Mouse (Mus musculus) gastrocnemius, adult 2 months (tissue): ENCODE results near the gene Slc25a3. TPM values are rescaled to one million over a fixed set of nuclear protein-coding genes. Genes with fewer than 3 reads are reported as not detected.
A peak's percentile ranks its signal among the peaks of the same experiment; 100 is the strongest.

Source experiments
- DNase-seq: peaks from one replicate; pipeline ENCODE4 v3.0.0; 2022
- H3K27ac ChIP-seq: fragments of 200-600 bp; 2 replicates; pipeline ENCODE4 v1.8.1; 2022; ENCODE audit warnings: mild to moderate bottlenecking
- H3K4me3 ChIP-seq: fragments of 200-600 bp; 2 replicates; pipeline ENCODE4 v1.8.1; 2022; ENCODE audit warnings: mild to moderate bottlenecking, moderate library complexity
- CTCF ChIP-seq: fragments of 200-600 bp; IDR thresholded peaks from 2 replicates; pipeline ENCODE4 v1.8.1; 2022; ENCODE audit warnings: antibody characterized with exemption, mild to moderate bottlenecking, moderate library complexity
- intact Hi-C: fragments of 180-260 bp; cut with DNase I; formaldehyde crosslinking; loops from one replicate; pipeline ENCODE4 v1.15.1; 2025
- long read RNA-seq, 2 experiments: library from polyadenylated mRNA; stranded (forward); transcript quantifications; one replicate each; pipeline ENCODE4 v2.0.0; 2021
- total RNA-seq, 2 experiments: library from RNA; stranded (reverse); gene quantifications; 2 replicates each; pipeline ENCODE4 v1.2.3; 2021

Slc25a3 gene
- total RNA-seq, result 1,000 to 10,000 TPM; 1,080 to 1,363 TPM
- long read RNA-seq, experiment 1, transcript Slc25a3-201 (8 exons, 1,612 nt), result minor isoform, 9 of 961 reads
- long read RNA-seq, experiment 1, transcript Slc25a3-206 (8 exons, 1,341 nt), result major isoform, 806 of 961 reads
- long read RNA-seq, experiment 1, partial matches to known transcripts, result 69 of 961 reads
- long read RNA-seq, experiment 1, other reads (novel, unspliced or antisense), result 73 of 961 reads
- long read RNA-seq, experiment 2, transcript Slc25a3-201 (8 exons, 1,612 nt), result minor isoform, 11 of 1,167 reads
- long read RNA-seq, experiment 2, transcript Slc25a3-204 (5 exons, 891 nt), result minor isoform, 12 of 1,167 reads
- long read RNA-seq, experiment 2, transcript Slc25a3-206 (8 exons, 1,341 nt), result major isoform, 988 of 1,167 reads
- long read RNA-seq, experiment 2, partial matches to known transcripts, result 132 of 1,167 reads
- long read RNA-seq, experiment 2, other reads (novel, unspliced or antisense), result 24 of 1,167 reads

GRCm38 (mm10) chr10:91123828-91124822, at the start of gene Slc25a3:
Gene Slc25a3 (minus strand): TSS chr10:91124059.
- intact Hi-C loops, result loop anchor here (2.0 kb wide), 1 partner anchor 41 kb away; the partner anchor contains the start of genes Apaf1 and Ikbip
- no peak for TF ChIP-seq CTCF
- peak; percentile 99 for DNase-seq
- Histone ChIP-seq H3K4me3 (peak within 1 kb of the TSS; percentile 98), H3K27ac (peak within 1 kb of the TSS; percentile 100)

GRCm38 (mm10) chr10:91172329-91173100, 48.7 kb upstream of the Slc25a3 start:
- H3K4me3 ChIP-seq, result peak overlapping the region; percentile 90
- DNase-seq, result no peak
- H3K27ac ChIP-seq, result peak overlapping the region; percentile 96
- no peak for TF ChIP-seq CTCF
- intact Hi-C loops, result loop anchor here (1.0 kb wide), 1 partner anchor 64 kb away; no protein-coding TSS in a partner anchor

GRCm38 (mm10) chr10:91171455-91172328, 47.8 kb upstream of the Slc25a3 start:
- H3K27ac ChIP-seq, result peak overlapping the region; percentile 96
- peak overlapping the region; percentile 90 for H3K4me3 ChIP-seq
- no peak for TF ChIP-seq CTCF
- intact Hi-C loops, result loop anchor here (1.0 kb wide), 2 partner anchors 10 to 65 kb away; partner anchors contain the start of gene Tmpo
- peak; percentile 95 for DNase-seq

- H3K4me3 ChIP-seq, result peak overlapping the region; percentile 90
- TF ChIP-seq CTCF, result no peak
- intact Hi-C loops, result loop anchor here (1.0 kb wide), 1 partner anchor 10 kb away; the partner anchor contains the start of gene Tmpo
- peak overlapping the region; percentile 96 for H3K27ac ChIP-seq
- DNase-seq, result peak; percentile 70
These were observed 47.2 kb upstream of the Slc25a3 start for GRCm38 (mm10) chr10:91171041-91171440.

- peak; percentile 92 for DNase-seq
- intact Hi-C loops, result loop anchor here (1.0 kb wide), 1 partner anchor 18 kb away; no protein-coding TSS in a partner anchor
- Histone ChIP-seq H3K4me3 (peak overlapping the region; percentile 90), H3K27ac (peak overlapping the region; percentile 96)
- peak; percentile 79 for TF ChIP-seq CTCF
These were observed 46.5 kb upstream of the Slc25a3 start for GRCm38 (mm10) chr10:91170143-91170941.

- intact Hi-C loops, result loop anchor here (1.0 kb wide), 1 partner anchor 19 kb away; no protein-coding TSS in a partner anchor
- DNase-seq, result no peak
- Histone ChIP-seq H3K27ac (peak overlapping the region; percentile 96), H3K4me3 (peak overlapping the region; percentile 90)
- no peak for TF ChIP-seq CTCF
These were observed 45.7 kb upstream of the Slc25a3 start for GRCm38 (mm10) chr10:91169414-91170065.

- peak overlapping the region; percentile 96 for H3K27ac ChIP-seq
- no peak for TF ChIP-seq CTCF
- intact Hi-C loops, result no loop called here
- H3K4me3 ChIP-seq, result peak overlapping the region; percentile 90
- no peak for DNase-seq
These were observed 43.5 kb upstream of the Slc25a3 start for GRCm38 (mm10) chr10:91167352-91167751.

- DNase-seq, result peak; percentile 61
- Histone ChIP-seq H3K4me3 (peak overlapping the region; percentile 90), H3K27ac (peak overlapping the region; percentile 96)
- TF ChIP-seq CTCF, result peak; percentile 86
- intact Hi-C loops, result no loop called here
These were observed 43.0 kb upstream of the Slc25a3 start for GRCm38 (mm10) chr10:91166890-91167289.

GRCm38 (mm10) chr10:91165850-91166249, 42.0 kb upstream of the Slc25a3 start:
- TF ChIP-seq CTCF, result no peak
- no peak for DNase-seq
- intact Hi-C loops, result no loop called here
- Histone ChIP-seq H3K27ac (peak overlapping the region; percentile 96), H3K4me3 (no peak overlapping the region)

GRCm38 (mm10) chr10:91164491-91164890, 40.6 kb upstream of the Slc25a3 start:
- TF ChIP-seq CTCF, result no peak
- H3K27ac ChIP-seq, result peak overlapping the region; percentile 96
- peak; percentile 71 for DNase-seq
- intact Hi-C loops, result no loop called here
- H3K4me3 ChIP-seq, result no peak overlapping the region
